ENCODE assay signal across 20 mouse cellular contexts in genomic region chr16:94574025-94574717, GRCm38 (mm10). TPM values are rescaled to one million over a fixed set of nuclear protein-coding genes. Genes with fewer than 3 reads are reported as not detected.
A peak's percentile ranks its signal among the peaks of the same experiment; 100 is the strongest.
DNase-seq lines count a peak whose midpoint lies in the region; ATAC-seq lines count a peak whose summit lies in the region.
"Had no signal": no experiment of that assay in that cellular context is flagged by ENCODE, and none has a peak within 500 bp of the region (broad histone marks: within the 10 kb centered on the region; RNA-seq: fewer than 3 reads in every experiment).

No protein-coding gene starts in this region.

- no peak overlapping the region for H3K4me3 ChIP-seq in liver, embryonic 15.5 days (replicated peaks)
- no peak overlapping the region for H3K4me3 ChIP-seq in liver, embryonic 11.5 days (ENCODE audit: low read depth, low read length)
- H3K4me3 ChIP-seq in macrophage (ENCODE audit: inconsistent target), result no peak overlapping the region
- H3K4me3 ChIP-seq: embryonic facial prominence, embryonic 15.5 days; forebrain, embryonic 10.5 days; heart, embryonic 12.5 days; hindbrain, embryonic 13.5 days; layer of hippocampus, adult 2 months; midbrain, embryonic 10.5 days had no signal

- H3K36me3 ChIP-seq in liver, embryonic 15.5 days (replicated peaks), result peaks cover 11% of the 10 kb centered on the region
- no peaks in the 10 kb centered on the region for H3K36me3 ChIP-seq in liver, embryonic 11.5 days (ENCODE audit: control insufficient read depth, insufficient read depth, low read length)
- H3K36me3 ChIP-seq in macrophage (ENCODE audit: inconsistent target), result no peaks in the 10 kb centered on the region
- H3K36me3 ChIP-seq: embryonic facial prominence, embryonic 15.5 days; heart, embryonic 12.5 days; hindbrain, embryonic 13.5 days had no signal

- peak; percentile 37 for DNase-seq in CD4-positive, CD25-positive, alpha-beta regulatory T cell, adult 2 months (ENCODE audit: low read depth, low spot score)
- no peak for DNase-seq in liver, embryonic 11.5 days (ENCODE audit: low spot score)
- DNase-seq in CD4-positive helper T cell, adult 2 months (ENCODE audit: low read depth, low spot score), result peak; percentile 44
- DNase-seq in lung, postnatal 25 days (ENCODE audit: low spot score), result no peak
- no peak for DNase-seq in right cerebral cortex, adult 18-20 months
- DNase-seq: adrenal gland, postnatal 36 days; cerebellum, adult 18-20 months; cerebellum, postnatal 36 days; lung, postnatal 10 days; right cerebral cortex, postnatal 4 days had no signal

- H3K9me3 ChIP-seq in liver, embryonic 15.5 days (replicated peaks), result no peaks in the 10 kb centered on the region
- no peaks in the 10 kb centered on the region for H3K9me3 ChIP-seq in liver, embryonic 11.5 days (ENCODE audit: control insufficient read depth, low read length)
- H3K9me3 ChIP-seq: embryonic facial prominence, embryonic 15.5 days; forebrain, embryonic 10.5 days; heart, embryonic 12.5 days; hindbrain, embryonic 13.5 days; midbrain, embryonic 10.5 days had no signal

- no peak for ATAC-seq in CD4-positive, CD25-positive, alpha-beta regulatory T cell, adult 4 months
- ATAC-seq in liver, embryonic 15.5 days (ENCODE audit: insufficient read depth), result no peak
- ATAC-seq in liver, embryonic 11.5 days (replicated peaks; ENCODE audit: low FRiP score), result no peak

- peaks cover 63% of the 10 kb centered on the region for H3K4me1 ChIP-seq in liver, embryonic 15.5 days (replicated peaks)
- H3K4me1 ChIP-seq in liver, embryonic 11.5 days (replicated peaks; ENCODE audit: control insufficient read depth, insufficient read depth, low read length), result peaks cover 37% of the 10 kb centered on the region

- no peak overlapping the region for H3K9ac ChIP-seq in liver, embryonic 15.5 days
- H3K9ac ChIP-seq in liver, embryonic 11.5 days (ENCODE audit: low read depth, low read length), result no peak overlapping the region
- H3K9ac ChIP-seq: embryonic facial prominence, embryonic 15.5 days; heart, embryonic 12.5 days; hindbrain, embryonic 13.5 days had no signal

- H3K79me2 ChIP-seq in macrophage (ENCODE audit: inconsistent target), result peaks cover 83% of the 10 kb centered on the region

- H3K4me2 ChIP-seq in liver, embryonic 15.5 days, result no peak overlapping the region
- H3K4me2 ChIP-seq in liver, embryonic 11.5 days, result no peak overlapping the region
- H3K4me2 ChIP-seq: embryonic facial prominence, embryonic 15.5 days; heart, embryonic 12.5 days; hindbrain, embryonic 13.5 days had no signal

- H3K27ac ChIP-seq in liver, embryonic 15.5 days (replicated peaks), result peak overlapping the region; percentile 4; the same call in 1 of the 2 replicates
- H3K27ac ChIP-seq in liver, embryonic 11.5 days (ENCODE audit: low read depth, low read length), result no peak overlapping the region
- peak overlapping the region; percentile 35 for H3K27ac ChIP-seq in macrophage
- H3K27ac ChIP-seq: embryonic facial prominence, embryonic 15.5 days; forebrain, embryonic 10.5 days; hindbrain, embryonic 13.5 days; kidney, postnatal 0 days; layer of hippocampus, adult 2 months; midbrain, embryonic 10.5 days had no signal

- WGBS in liver, embryonic 15.5 days (ENCODE audit: insufficient replicate concordance), result 61% methylated on average over 3 of the region's 3 CpGs
- 70% methylated on average over 3 of the region's 3 CpGs for WGBS in liver, embryonic 11.5 days
- 60% methylated on average over 3 of the region's 3 CpGs for WGBS in macrophage (ENCODE audit: missing documents)

- H3K27me3 ChIP-seq in liver, embryonic 15.5 days, result no peaks in the 10 kb centered on the region
- H3K27me3 ChIP-seq in liver, embryonic 11.5 days (replicated peaks; ENCODE audit: control insufficient read depth, insufficient read depth, low read length), result no peaks in the 10 kb centered on the region
- H3K27me3 ChIP-seq: embryonic facial prominence, embryonic 15.5 days; heart, embryonic 12.5 days; hindbrain, embryonic 13.5 days had no signal

RNA-seq across cellular contexts. Expression of gene Dyrk1a, which starts 4.4 kb away (rescaled TPM):
- 10 to 100 TPM; 24.2 to 26.6 TPM for polyA plus RNA-seq in CD4-positive, CD25-positive, alpha-beta regulatory T cell, adult 4 months (2017; shearing (Covaris generic))
- 4.3 and 4.4 TPM in 2 replicates for polyA plus RNA-seq in liver, embryonic 15.5 days (2015; fragmentation: Nextera tagmentation; extraction: Ambion mirVana)
- polyA plus RNA-seq in liver, embryonic 11.5 days (2014; fragmentation: Nextera tagmentation; extraction: Ambion mirVana), result 9.0 TPM in 2 replicates
- total RNA-seq in macrophage (2018; cell fraction: chromatin; rRNA removed), result 100 to 1,000 TPM in 3 of 26 experiments, 10 to 100 TPM in 23; 54.2 to 149 (median 85.4) TPM
- 10 to 100 TPM; 40.1 to 59.8 (median 43.8) TPM for total RNA-seq in macrophage (2018; cell fraction: cytosol; rRNA removed)
- total RNA-seq in macrophage (2018; cell fraction: nucleus; rRNA removed), result 10 to 100 TPM; 54.6 to 87.2 (median 64.8) TPM
- polyA plus RNA-seq in macrophage (2018), result 22.5 to 30.9 TPM (median 25.6 TPM) in 3 replicates

RNA-seq across cellular contexts. Expression of gene Vps26c, which starts 47.5 kb away (rescaled TPM):
- polyA plus RNA-seq in CD4-positive, CD25-positive, alpha-beta regulatory T cell, adult 4 months (2017; shearing (Covaris generic)), result 10 to 100 TPM; 89.2 to 95.1 TPM
- polyA plus RNA-seq in liver, embryonic 15.5 days (2015; fragmentation: Nextera tagmentation; extraction: Ambion mirVana), result 19.2 and 20.6 TPM in 2 replicates
- polyA plus RNA-seq in liver, embryonic 11.5 days (2014; fragmentation: Nextera tagmentation; extraction: Ambion mirVana), result 37.3 and 39.3 TPM in 2 replicates
- total RNA-seq in macrophage (2018; cell fraction: chromatin; rRNA removed), result 100 to 1,000 TPM in 6 of 26 experiments, 10 to 100 TPM in 20; 21.2 to 142 (median 55.7) TPM
- 10 to 100 TPM; 36.1 to 82.0 (median 68.2) TPM for total RNA-seq in macrophage (2018; cell fraction: cytosol; rRNA removed)
- total RNA-seq in macrophage (2018; cell fraction: nucleus; rRNA removed), result 100 to 1,000 TPM in 1 of 26 experiments, 10 to 100 TPM in 25; 20.1 to 108 (median 38.4) TPM
- 45.9 to 89.1 TPM (median 67.2 TPM) in 3 replicates for polyA plus RNA-seq in macrophage (2018)

Comparison
In these comparisons a context has a peak if more than half of its experiments do, and no peak if none do; other contexts are left out.
1. DNase-seq: peak in CD4-positive, CD25-positive, alpha-beta regulatory T cell, adult 2 months (single experiment) and CD4-positive helper T cell, adult 2 months (single experiment); none in liver, embryonic 11.5 days (single experiment), lung, postnatal 25 days (single experiment) and right cerebral cortex, adult 18-20 months (single experiment).